Mouse (Mus musculus): ENCODE data around the gene Pnpla1. TPM values are rescaled to one million over a fixed set of nuclear protein-coding genes. Genes with fewer than 3 reads are reported as not detected.
"Not testable (repeated sequence)": the region's sequence is repeated elsewhere in the genome, so short reads cannot be mapped to it uniquely, and the experiment has no call there.

Gene Pnpla1
- total and polyA plus RNA-seq, 2 experiments from 2014 or later, result 0.08 to 0.10 TPM

GRCm38 (mm10) chr17:28841947-28842346 lies 16.3 kb upstream of the Pnpla1 start:
- not testable (repeated sequence) for H3K4me3 ChIP-seq (ENCODE audit: low read length); H3K4me2 ChIP-seq (ENCODE audit: low read depth, low read length); H3K27me3 ChIP-seq (ENCODE audit: insufficient read depth, low read length); DNase-seq (ENCODE audit: low spot score); H3K4me1 ChIP-seq (ENCODE audit: insufficient read depth, low read length); ATAC-seq; H3K9ac ChIP-seq (replicated peaks; ENCODE audit: low read length); H3K27ac ChIP-seq; H3K9me3 ChIP-seq (ENCODE audit: low read length)
- H3K36me3 ChIP-seq (ENCODE audit: insufficient read depth, low read length), result peaks cover 20% of the 10 kb centered on the region
- WGBS, result over 99% methylated on average over 4 of the region's 4 CpGs
- peak; percentile 17; the same call in 1 of the 2 replicates for TF ChIP-seq CTCF (IDR thresholded peaks at IDR 0.05; ENCODE audit: low read depth)

GRCm38 (mm10) chr17:28843665-28844064 lies 14.5 kb upstream of the Pnpla1 start:
- Histone ChIP-seq H3K27me3 (ENCODE audit: insufficient read depth, low read length) (no peaks in the 10 kb centered on the region), H3K4me1 (ENCODE audit: insufficient read depth, low read length) (no peaks in the 10 kb centered on the region), H3K9ac (replicated peaks; ENCODE audit: low read length) (no peak overlapping the region), H3K4me2 (ENCODE audit: low read depth, low read length) (no peak overlapping the region), H3K27ac (no peak overlapping the region), H3K4me3 (ENCODE audit: low read length) (no peak overlapping the region), H3K9me3 (ENCODE audit: low read length) (no peaks in the 10 kb centered on the region), H3K36me3 (ENCODE audit: insufficient read depth, low read length) (peaks cover 5% of the 10 kb centered on the region)
- 92% methylated on average over 5 of the region's 5 CpGs for WGBS
- DNase-seq (ENCODE audit: low spot score) (no peak), ATAC-seq (no peak)
- no peak for TF ChIP-seq CTCF (IDR thresholded peaks at IDR 0.05; ENCODE audit: low read depth)

- no peaks in the 10 kb centered on the region for H3K4me1 ChIP-seq (ENCODE audit: insufficient read depth, low read length)
- no peaks in the 10 kb centered on the region for H3K36me3 ChIP-seq (ENCODE audit: insufficient read depth, low read length)
- H3K9ac ChIP-seq (replicated peaks; ENCODE audit: low read length), result no peak overlapping the region
- no peak overlapping the region for H3K4me2 ChIP-seq (ENCODE audit: low read depth, low read length)
- no peaks in the 10 kb centered on the region for H3K9me3 ChIP-seq (ENCODE audit: low read length)
- no peak for TF ChIP-seq CTCF (IDR thresholded peaks at IDR 0.05; ENCODE audit: low read depth)
- no peaks in the 10 kb centered on the region for H3K27me3 ChIP-seq (ENCODE audit: insufficient read depth, low read length)
- H3K27ac ChIP-seq, result no peak overlapping the region
- WGBS, result 71% methylated on average over 11 of the region's 11 CpGs
- ATAC-seq (0 out of 2 replicates have a peak, but pooled peaks have one; percentile 18), DNase-seq (ENCODE audit: low spot score) (no peak)
- H3K4me3 ChIP-seq (ENCODE audit: low read length), result no peak overlapping the region
Observed at GRCm38 (mm10) chr17:28846974-28847617, 11.1 kb upstream of the Pnpla1 start.

- H3K9me3 ChIP-seq (ENCODE audit: low read length), result no peaks in the 10 kb centered on the region
- no peaks in the 10 kb centered on the region for H3K27me3 ChIP-seq (ENCODE audit: insufficient read depth, low read length)
- DNase-seq (ENCODE audit: low spot score) (no peak), ATAC-seq (no peak)
- H3K4me1 ChIP-seq (ENCODE audit: insufficient read depth, low read length), result no peaks in the 10 kb centered on the region
- no peak overlapping the region for H3K4me3 ChIP-seq (ENCODE audit: low read length)
- no peak overlapping the region for H3K27ac ChIP-seq
- WGBS, result 92% methylated on average over 5 of the region's 5 CpGs
- no peak overlapping the region for H3K4me2 ChIP-seq (ENCODE audit: low read depth, low read length)
- H3K36me3 ChIP-seq (ENCODE audit: insufficient read depth, low read length), result no peaks in the 10 kb centered on the region
- no peak overlapping the region for H3K9ac ChIP-seq (replicated peaks; ENCODE audit: low read length)
- TF ChIP-seq CTCF (IDR thresholded peaks at IDR 0.05; ENCODE audit: low read depth), result no peak
Observed at GRCm38 (mm10) chr17:28850511-28850910, 7.7 kb upstream of the Pnpla1 start.

GRCm38 (mm10) chr17:28854377-28854776 lies 3.8 kb upstream of the Pnpla1 start:
- Histone ChIP-seq H3K4me1 (ENCODE audit: insufficient read depth, low read length) (no peaks in the 10 kb centered on the region), H3K4me2 (ENCODE audit: low read depth, low read length) (no peak overlapping the region), H3K36me3 (ENCODE audit: insufficient read depth, low read length) (no peaks in the 10 kb centered on the region), H3K9me3 (ENCODE audit: low read length) (no peaks in the 10 kb centered on the region), H3K27ac (no peak overlapping the region), H3K27me3 (ENCODE audit: insufficient read depth, low read length) (no peaks in the 10 kb centered on the region), H3K4me3 (ENCODE audit: low read length) (no peak overlapping the region), H3K9ac (replicated peaks; ENCODE audit: low read length) (no peak overlapping the region)
- ATAC-seq (no peak), DNase-seq (ENCODE audit: low spot score) (no peak)
- no peak for TF ChIP-seq CTCF (IDR thresholded peaks at IDR 0.05; ENCODE audit: low read depth)
- WGBS, result 77% methylated on average over 7 of the region's 7 CpGs

GRCm38 (mm10) chr17:28855166-28855885 lies 2.9 kb upstream of the Pnpla1 start:
- H3K9ac ChIP-seq (replicated peaks; ENCODE audit: low read length), result no peak overlapping the region
- H3K27ac ChIP-seq, result no peak overlapping the region
- no peak overlapping the region for H3K4me3 ChIP-seq (ENCODE audit: low read length)
- 82% methylated on average over 9 of the region's 9 CpGs for WGBS
- DNase-seq (ENCODE audit: low spot score) (peak; percentile 18), ATAC-seq (no peak)
- H3K27me3 ChIP-seq (ENCODE audit: insufficient read depth, low read length), result no peaks in the 10 kb centered on the region
- H3K36me3 ChIP-seq (ENCODE audit: insufficient read depth, low read length), result no peaks in the 10 kb centered on the region
- peak; percentile 36 for TF ChIP-seq CTCF (IDR thresholded peaks at IDR 0.05; ENCODE audit: low read depth)
- no peaks in the 10 kb centered on the region for H3K4me1 ChIP-seq (ENCODE audit: insufficient read depth, low read length)
- H3K9me3 ChIP-seq (ENCODE audit: low read length), result no peaks in the 10 kb centered on the region
- no peak overlapping the region for H3K4me2 ChIP-seq (ENCODE audit: low read depth, low read length)

GRCm38 (mm10) chr17:28856030-28856429 lies 2.2 kb upstream of the Pnpla1 start:
- Histone ChIP-seq H3K27ac (no peak overlapping the region), H3K9me3 (ENCODE audit: low read length) (no peaks in the 10 kb centered on the region), H3K4me3 (ENCODE audit: low read length) (no peak overlapping the region), H3K4me2 (ENCODE audit: low read depth, low read length) (no peak overlapping the region), H3K27me3 (ENCODE audit: insufficient read depth, low read length) (no peaks in the 10 kb centered on the region), H3K4me1 (ENCODE audit: insufficient read depth, low read length) (no peaks in the 10 kb centered on the region), H3K36me3 (ENCODE audit: insufficient read depth, low read length) (no peaks in the 10 kb centered on the region), H3K9ac (replicated peaks; ENCODE audit: low read length) (no peak overlapping the region)
- WGBS, result 66% methylated on average over 3 of the region's 3 CpGs
- DNase-seq (ENCODE audit: low spot score) (no peak), ATAC-seq (no peak)
- no peak for TF ChIP-seq CTCF (IDR thresholded peaks at IDR 0.05; ENCODE audit: low read depth)
